Mouse (Mus musculus) hindbrain, embryonic 13.5 days (tissue): ENCODE results near the gene Parp9. TPM values are rescaled to one million over a fixed set of nuclear protein-coding genes. Genes with fewer than 3 reads are reported as not detected.
"Not testable (repeated sequence)": the region's sequence is repeated elsewhere in the genome, so short reads cannot be mapped to it uniquely, and the experiment has no call there.

ENCODE experiments used
- ATAC-seq: fragments of 200-750 bp; cut with Nextera tagmentation; 2 replicates; pipeline ENCODE4 v1.8.0; 2017; ENCODE audit warnings: moderate TSS enrichment; ENCODE audit not compliant: low FRiP score
- H3K27ac ChIP-seq: fragments of 300-500 bp; sonication (generic); 2 replicates; pipeline ENCODE4 v1.5.1; 2015; ENCODE audit warnings: inconsistent platforms, mild to moderate bottlenecking, moderate library complexity
- H3K27me3 ChIP-seq: fragments of 300-500 bp; sonication (generic); 2 replicates; pipeline ENCODE4 v1.6.1; 2015; ENCODE audit warnings: mild to moderate bottlenecking, inconsistent platforms
- H3K36me3 ChIP-seq: fragments of 300-500 bp; sonication (generic); 2 replicates; pipeline ENCODE4 v1.6.1; 2015; ENCODE audit warnings: mild to moderate bottlenecking, inconsistent platforms
- H3K4me1 ChIP-seq: fragments of 300-500 bp; sonication (generic); replicated peaks from 2 replicates; pipeline ENCODE4 v1.6.1; 2015; ENCODE audit warnings: inconsistent platforms
- H3K4me2 ChIP-seq: fragments of 300-500 bp; sonication (generic); 2 replicates; pipeline ENCODE4 v1.6.1; 2015; ENCODE audit warnings: inconsistent platforms, mild to moderate bottlenecking, moderate library complexity
- H3K4me3 ChIP-seq: fragments of 300-500 bp; sonication (generic); 2 replicates; pipeline ENCODE4 v1.5.1; 2015; ENCODE audit warnings: mild to moderate bottlenecking, inconsistent platforms
- H3K9ac ChIP-seq: fragments of 300-500 bp; sonication (generic); 2 replicates; pipeline ENCODE4 v1.6.1; 2015; ENCODE audit warnings: mild to moderate bottlenecking, inconsistent platforms
- H3K9me3 ChIP-seq: fragments of 300-500 bp; sonication (generic); 2 replicates; pipeline ENCODE4 v1.6.1; 2016; ENCODE audit warnings: inconsistent platforms
- WGBS: fragments of 180-500 bp; shearing (Covaris S2); methylation state at CpG from one replicate; pipeline ENCODE4 v1.1.7; 2015; 5-methylcytosine and 5-hydroxymethylcytosine counted together
- polyA plus RNA-seq: library from polyadenylated mRNA; unstranded; fragments of >200 nt; fragmentation: Nextera tagmentation; extraction: Ambion mirVana; gene quantifications from 2 replicates; pipeline ENCODE4 v1.2.1, GENCODE M21; 2015

Gene Parp9
- polyA plus RNA-seq, 1 experiment from 2014 or later, result 1.9 TPM

DNA sequence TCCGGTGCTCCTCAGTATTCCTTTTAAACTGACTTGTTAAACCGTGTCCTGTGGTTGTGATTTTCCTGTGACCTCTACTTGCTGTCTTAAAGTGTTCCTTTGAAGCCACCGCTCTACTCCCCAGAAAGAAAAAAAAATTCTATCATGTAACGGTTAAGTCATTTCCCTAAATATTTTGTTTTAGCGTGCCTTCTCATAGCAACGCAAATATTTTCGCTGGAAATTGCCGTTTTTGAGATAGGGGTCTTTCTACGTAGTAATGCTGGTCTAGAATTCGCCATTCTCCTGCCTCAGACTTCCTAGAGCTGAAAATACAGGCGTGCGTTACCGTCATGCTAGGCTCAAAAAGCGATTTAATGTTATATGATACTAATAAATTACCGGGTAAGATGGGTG lies 44.2 kb downstream of the Parp9 start:
- Histone ChIP-seq H3K4me3 (peak overlapping the region; percentile 88), H3K4me1 (peaks cover 27% of the 10 kb centered on the region), H3K4me2 (peak overlapping the region; percentile 63), H3K27ac (peak overlapping the region; percentile 99), H3K36me3 (no peaks in the 10 kb centered on the region), H3K9ac (peak overlapping the region; percentile 95), H3K9me3 (peaks cover 3% of the 10 kb centered on the region; the same call in 1 of the 2 replicates), H3K27me3 (peaks cover 8% of the 10 kb centered on the region; the same call in 1 of the 2 replicates)
- ATAC-seq, result peak; percentile 12; the same call in 1 of the 2 replicates
- WGBS, result 4% methylated on average over 15 of the region's 15 CpGs

DNA sequence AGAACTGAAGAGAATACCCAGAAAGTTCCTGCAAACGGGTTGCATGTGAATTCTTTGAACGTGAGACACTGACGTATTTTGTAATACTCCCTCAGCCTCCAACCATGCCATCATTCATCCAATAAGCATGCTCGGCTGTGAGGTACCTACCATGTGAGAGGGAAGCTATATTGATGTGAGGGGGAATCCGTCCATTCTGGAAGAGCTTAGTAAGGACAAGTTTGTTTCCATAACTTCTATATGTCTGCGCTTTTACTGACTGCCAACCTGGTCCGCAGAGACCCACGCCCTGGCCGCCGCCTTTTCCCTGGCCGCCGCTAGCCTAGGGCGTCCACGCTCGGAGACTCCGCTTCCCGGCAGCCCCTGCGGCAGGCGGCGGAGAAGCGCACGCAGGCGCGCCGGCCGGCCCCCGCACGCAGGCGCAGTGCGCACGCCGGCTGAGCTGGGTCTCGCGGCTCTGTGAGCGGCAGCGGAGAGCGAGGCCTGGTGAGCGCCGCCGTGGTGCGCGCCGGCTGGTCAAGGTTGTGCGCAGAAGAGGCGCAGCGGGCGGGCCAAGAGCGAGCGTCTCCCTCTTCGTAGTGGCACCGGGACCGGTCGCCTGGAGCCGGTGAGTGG lies 44.7 kb downstream of the Parp9 start:
- H3K27me3 ChIP-seq, result peaks cover 8% of the 10 kb centered on the region; the same call in 1 of the 2 replicates
- H3K36me3 ChIP-seq, result no peaks in the 10 kb centered on the region
- WGBS, result 0% methylated on average over 54 of the region's 54 CpGs
- H3K4me3 ChIP-seq, result peak overlapping the region; percentile 88
- peak overlapping the region; percentile 63 for H3K4me2 ChIP-seq
- ATAC-seq, result peak; percentile 94
- peak overlapping the region; percentile 99 for H3K27ac ChIP-seq
- peak overlapping the region; percentile 95 for H3K9ac ChIP-seq
- H3K4me1 ChIP-seq, result peaks cover 30% of the 10 kb centered on the region
- H3K9me3 ChIP-seq, result peaks cover 3% of the 10 kb centered on the region; the same call in 1 of the 2 replicates

DNA sequence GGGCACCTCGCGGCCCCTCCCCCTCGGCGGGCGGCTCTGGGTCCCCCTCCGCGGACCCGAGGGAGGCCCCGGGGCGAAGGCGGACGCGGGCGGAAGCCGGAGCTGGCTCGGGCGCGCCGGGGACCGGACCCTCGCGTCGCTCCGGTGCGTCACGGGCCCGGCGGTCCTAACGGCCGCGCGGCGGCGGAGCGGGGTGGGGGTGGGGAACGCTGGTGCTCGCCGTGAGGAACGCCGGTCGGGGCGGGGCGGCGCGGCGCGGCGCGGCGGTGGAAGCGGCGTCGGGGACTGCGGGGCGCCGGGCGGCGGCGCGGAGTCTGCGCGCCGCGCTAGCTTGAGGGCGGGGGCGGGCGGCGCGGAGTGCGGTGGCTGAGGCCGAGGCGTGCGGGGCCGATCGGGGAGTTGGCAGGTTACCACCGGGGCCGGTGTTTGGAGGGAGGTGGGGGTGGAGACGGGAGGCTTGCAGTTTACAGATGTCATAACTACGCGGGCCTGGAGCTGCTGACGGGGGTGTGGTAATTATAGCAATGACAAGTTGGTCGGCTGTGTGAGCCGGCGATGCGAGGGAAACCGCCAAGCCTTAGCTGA lies 45.3 kb downstream of the Parp9 start:
- Histone ChIP-seq H3K27me3 (peaks cover 8% of the 10 kb centered on the region; the same call in 1 of the 2 replicates), H3K27ac (peak overlapping the region; percentile 99), H3K4me3 (peak overlapping the region; percentile 88), H3K9me3 (peaks cover 3% of the 10 kb centered on the region; the same call in 1 of the 2 replicates), H3K4me1 (peaks cover 30% of the 10 kb centered on the region), H3K4me2 (peak overlapping the region; percentile 63), H3K9ac (peak overlapping the region; percentile 95), H3K36me3 (no peaks in the 10 kb centered on the region)
- ATAC-seq, result peak; percentile 80
- WGBS, result under 1% methylated on average over 73 of the region's 86 CpGs

DNA sequence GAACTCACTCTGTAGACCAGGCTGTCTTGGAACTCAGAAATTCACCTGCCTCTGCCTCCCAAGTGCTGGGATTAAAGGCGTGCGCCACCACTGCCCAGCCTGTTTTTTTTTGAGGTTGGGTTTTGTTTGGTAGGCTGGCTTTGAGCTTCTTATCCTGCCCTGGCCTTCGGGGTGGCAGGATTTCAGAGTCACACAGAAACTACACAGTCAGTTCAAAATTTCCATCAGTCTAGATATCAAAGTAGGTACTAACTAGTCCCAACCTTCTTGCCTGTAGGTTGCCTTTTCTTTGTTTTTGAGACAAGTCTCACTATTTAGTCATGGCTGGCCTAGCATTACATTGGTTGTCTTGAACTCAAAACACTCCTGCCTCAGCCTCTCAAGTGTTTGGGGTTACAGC lies 46.2 kb downstream of the Parp9 start:
- H3K9ac ChIP-seq, result peak overlapping the region; percentile 95; the same call in 1 of the 2 replicates
- no peak for ATAC-seq
- H3K4me1 ChIP-seq, result peaks cover 30% of the 10 kb centered on the region
- peak overlapping the region; percentile 63 for H3K4me2 ChIP-seq
- peaks cover 3% of the 10 kb centered on the region; the same call in 1 of the 2 replicates for H3K9me3 ChIP-seq
- H3K36me3 ChIP-seq, result no peaks in the 10 kb centered on the region
- 72% methylated on average over 3 of the region's 3 CpGs for WGBS
- H3K27ac ChIP-seq, result no peak overlapping the region
- H3K4me3 ChIP-seq, result peak overlapping the region; percentile 88
- H3K27me3 ChIP-seq, result peaks cover 8% of the 10 kb centered on the region; the same call in 1 of the 2 replicates

DNA sequence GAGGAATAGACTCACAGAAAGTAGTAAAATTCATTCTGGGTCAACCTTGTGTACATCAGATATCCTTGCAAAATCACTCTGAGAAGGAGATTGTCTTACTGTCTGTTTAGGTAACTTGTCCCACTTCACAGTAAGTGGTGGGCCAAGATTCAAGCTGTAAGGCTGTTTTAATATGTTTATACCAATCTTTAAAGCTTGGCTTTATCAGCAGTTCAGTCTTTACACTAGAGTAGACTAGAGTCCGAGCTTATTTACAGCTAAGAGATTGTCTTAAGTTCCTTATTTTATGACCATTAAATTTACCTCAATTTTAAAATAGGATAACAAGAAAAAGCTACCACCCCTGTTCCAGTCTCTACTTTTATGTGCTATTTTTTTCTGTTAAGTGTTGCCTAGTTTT lies 49.7 kb downstream of the Parp9 start:
- ATAC-seq, result no peak

DNA sequence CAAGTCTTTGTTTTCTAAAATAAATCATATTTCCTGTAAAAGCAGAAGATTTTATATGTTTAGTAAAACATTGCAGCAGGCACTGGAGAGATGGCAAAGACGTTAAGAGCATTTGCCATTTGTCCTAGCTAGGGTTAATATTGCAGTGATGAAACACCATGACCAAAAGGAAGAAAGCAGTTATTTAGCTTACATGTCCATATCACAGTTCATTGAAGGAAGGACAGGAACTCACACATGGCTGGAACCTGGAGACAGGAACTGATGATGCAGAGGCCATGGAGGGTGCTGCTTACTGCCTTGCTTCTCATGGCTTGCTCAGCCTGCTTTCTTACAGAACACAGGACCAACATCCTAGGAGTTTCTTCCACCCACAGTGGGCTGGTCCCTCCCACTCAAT lies 54.1 kb downstream of the Parp9 start:
- H3K36me3 ChIP-seq, result no peaks in the 10 kb centered on the region
- H3K4me1 ChIP-seq, result 0 out of 2 replicates have a peak, but pooled peaks cover 3% of the 10 kb centered on the region
- H3K9ac ChIP-seq, result no peak overlapping the region
- H3K4me2 ChIP-seq, result no peak overlapping the region
- no peak overlapping the region for H3K4me3 ChIP-seq
- H3K9me3 ChIP-seq, result no peaks in the 10 kb centered on the region
- H3K27me3 ChIP-seq, result no peaks in the 10 kb centered on the region
- 73% methylated on average over 1 of the region's 1 CpGs for WGBS
- H3K27ac ChIP-seq, result no peak overlapping the region
- no peak for ATAC-seq

More for the DNA sequence above, 49.7 kb downstream of the Parp9 start:
- Histone ChIP-seq H3K36me3 (no peaks in the 10 kb centered on the region), H3K4me3 (no peak overlapping the region), H3K27me3 (no peaks in the 10 kb centered on the region), H3K9ac (no peak overlapping the region), H3K4me2 (no peak overlapping the region), H3K4me1 (peaks cover 26% of the 10 kb centered on the region), H3K27ac (no peak overlapping the region), H3K9me3 (no peaks in the 10 kb centered on the region)
- 97% methylated on average over 1 of the region's 1 CpGs for WGBS

DNA sequence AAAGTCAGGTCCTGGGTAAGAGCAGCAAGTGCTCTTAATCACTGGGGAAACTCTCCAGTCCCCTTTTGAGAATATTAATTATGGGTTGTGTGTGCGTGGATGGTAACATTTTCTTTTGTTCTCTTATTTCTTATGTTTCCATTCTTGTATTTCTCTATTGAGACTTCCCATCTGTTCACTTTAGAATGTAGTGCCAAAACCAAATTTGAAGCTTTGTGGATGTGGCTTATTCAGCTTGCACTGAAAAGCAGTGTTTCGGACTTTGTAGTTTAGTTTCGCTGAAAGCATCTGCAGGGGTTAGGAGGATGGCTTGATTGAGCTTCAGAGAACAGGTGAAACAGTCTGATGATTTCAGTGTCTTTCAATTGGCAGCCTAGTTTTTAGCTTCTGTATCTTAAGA lies 55.0 kb downstream of the Parp9 start:
- Histone ChIP-seq H3K4me1 (no peaks in the 10 kb centered on the region), H3K27me3 (no peaks in the 10 kb centered on the region), H3K9me3 (no peaks in the 10 kb centered on the region), H3K4me3 (no peak overlapping the region), H3K4me2 (no peak overlapping the region), H3K27ac (no peak overlapping the region), H3K9ac (no peak overlapping the region), H3K36me3 (no peaks in the 10 kb centered on the region)
- WGBS, result 89% methylated on average over 3 of the region's 3 CpGs
- ATAC-seq, result no peak

DNA sequence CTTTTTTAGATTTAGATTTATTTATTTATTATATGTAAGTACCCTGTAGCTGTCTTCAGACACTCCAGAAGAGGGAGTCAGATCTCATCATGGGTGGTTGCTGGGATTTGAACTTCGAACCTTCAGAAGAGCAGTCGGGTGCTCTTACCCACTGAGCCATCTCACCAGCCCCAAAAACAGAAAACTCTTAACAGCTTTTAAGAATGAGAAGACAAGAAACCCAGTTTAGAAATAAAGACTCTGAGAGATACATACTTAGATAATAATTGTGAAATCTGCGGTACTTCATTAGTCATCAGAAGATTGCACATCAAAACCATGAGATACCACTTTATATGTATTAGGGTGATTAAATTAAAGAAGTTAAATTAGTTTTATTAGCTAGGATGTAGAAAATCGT lies 60.6 kb downstream of the Parp9 start:
- H3K4me3 ChIP-seq, H3K9ac ChIP-seq, H3K4me1 ChIP-seq, H3K27me3 ChIP-seq, H3K9me3 ChIP-seq, ATAC-seq, H3K4me2 ChIP-seq, H3K27ac ChIP-seq: not testable (repeated sequence)
- H3K36me3 ChIP-seq, result peaks cover 17% of the 10 kb centered on the region
- WGBS, result 95% methylated on average over 4 of the region's 4 CpGs

DNA sequence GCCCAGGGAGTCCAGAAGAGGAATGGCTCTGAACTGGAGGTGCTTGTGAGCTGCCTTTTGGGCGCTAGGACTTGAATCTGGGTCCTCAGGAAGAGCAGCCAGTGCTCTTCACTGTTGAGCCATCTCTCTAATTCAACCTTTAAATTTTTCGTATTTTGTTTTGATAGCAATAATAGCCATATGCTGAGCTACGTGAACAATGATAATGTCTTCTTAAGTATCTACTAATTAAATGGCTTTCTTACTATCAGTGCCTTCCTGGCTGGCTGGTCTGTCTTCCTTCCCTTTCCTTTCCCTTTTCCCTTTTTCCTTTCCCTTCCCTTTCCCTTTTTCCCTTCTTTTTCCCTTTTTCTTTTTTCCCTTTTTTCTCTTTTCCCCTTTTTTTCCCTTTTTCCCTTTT lies 70.1 kb downstream of the Parp9 start:
- H3K9me3 ChIP-seq, result no peaks in the 10 kb centered on the region
- no peak overlapping the region for H3K4me2 ChIP-seq
- WGBS, result 90% methylated on average over 3 of the region's 3 CpGs
- H3K4me1 ChIP-seq, result no peaks in the 10 kb centered on the region
- H3K4me3 ChIP-seq, result no peak overlapping the region
- H3K36me3 ChIP-seq, result peaks cover 24% of the 10 kb centered on the region
- H3K9ac ChIP-seq, result no peak overlapping the region
- ATAC-seq, result no peak
- H3K27ac ChIP-seq, result no peak overlapping the region
- H3K27me3 ChIP-seq, result no peaks in the 10 kb centered on the region

DNA sequence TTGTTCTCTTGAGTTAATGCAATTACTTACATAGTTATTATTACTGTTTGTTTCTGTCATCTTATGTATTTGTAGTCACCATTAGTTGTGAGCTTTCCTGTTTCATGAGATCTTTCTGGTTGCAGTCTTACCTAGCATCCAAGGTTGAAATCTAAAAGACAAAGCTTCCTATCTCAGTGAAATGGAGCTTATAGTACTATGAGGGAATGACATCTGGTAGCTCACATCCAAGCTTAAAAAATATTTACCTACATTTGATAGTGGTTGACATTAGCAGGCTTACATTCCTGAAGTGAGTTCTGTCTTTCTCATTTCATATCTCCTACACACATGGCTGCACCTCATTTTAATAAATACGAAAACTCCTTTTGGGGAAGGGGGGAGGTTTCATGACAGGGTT lies 78.1 kb downstream of the Parp9 start:
- Histone ChIP-seq H3K27ac (no peak overlapping the region), H3K9me3 (no peaks in the 10 kb centered on the region), H3K27me3 (no peaks in the 10 kb centered on the region), H3K4me3 (no peak overlapping the region), H3K4me2 (no peak overlapping the region), H3K9ac (no peak overlapping the region), H3K36me3 (peaks cover 30% of the 10 kb centered on the region), H3K4me1 (no peaks in the 10 kb centered on the region)
- 93% methylated on average over 1 of the region's 1 CpGs for WGBS
- no peak for ATAC-seq
